Mouse (Mus musculus): ENCODE data around the gene Mrpl52.

Gene Mrpl52

DNA sequence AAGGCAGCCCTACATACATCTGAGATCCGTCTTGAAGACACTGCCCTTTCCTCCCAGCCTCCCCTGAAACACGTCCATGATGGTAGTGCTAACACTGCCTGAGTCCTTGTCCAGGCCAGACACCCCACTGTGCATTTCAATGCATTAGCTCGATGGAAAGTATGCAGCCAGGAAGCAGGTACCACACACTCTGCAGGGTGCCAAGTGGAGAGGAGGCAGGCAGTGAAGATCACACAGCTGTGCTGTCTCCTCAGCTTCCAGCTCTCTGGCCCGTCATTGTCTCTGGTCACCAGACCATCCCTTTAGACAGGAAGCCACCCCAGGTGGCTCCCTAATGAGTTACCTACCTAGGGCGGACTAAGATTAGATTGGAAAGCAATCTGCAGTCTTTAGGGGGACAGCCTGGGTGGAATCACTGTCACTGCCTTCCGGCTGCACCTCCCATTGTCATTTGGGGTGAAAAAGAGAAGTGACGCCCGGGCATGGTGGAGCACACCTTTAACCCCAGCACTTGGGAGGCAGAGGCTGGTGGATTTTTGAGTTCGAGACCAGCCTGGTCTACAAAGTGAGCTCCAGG is 14.6 kb upstream of the Mrpl52 start:
- DNase-seq (ENCODE audit: low read depth, low spot score), result no peak

DNA sequence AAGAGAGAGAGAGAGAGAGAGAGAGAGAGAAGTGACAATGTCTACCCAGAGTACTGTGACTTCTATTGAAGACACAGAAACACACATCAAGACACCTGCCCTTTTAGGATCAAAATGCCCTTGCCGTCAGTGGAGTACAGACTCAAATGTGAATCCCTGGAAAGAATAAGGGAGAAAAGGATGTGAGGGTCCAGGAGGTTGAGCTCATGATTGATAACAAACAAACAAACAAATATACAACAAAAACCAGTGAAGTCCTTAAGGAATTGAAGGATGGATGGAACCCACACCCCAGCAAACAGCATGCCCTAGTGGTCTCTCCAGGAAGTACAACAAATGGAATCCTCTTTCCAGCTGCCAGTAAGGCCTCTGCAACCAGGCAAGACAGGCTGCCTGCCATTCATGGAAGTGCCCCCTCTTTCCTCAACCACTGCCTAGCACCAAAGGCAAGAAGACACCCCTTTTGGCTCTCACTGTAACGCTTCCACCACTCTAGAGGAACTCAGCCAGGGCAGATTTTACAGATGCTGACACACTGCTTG is 14.0 kb upstream of the Mrpl52 start:
- DNase-seq (ENCODE audit: low read depth, low spot score), result no peak

DNA sequence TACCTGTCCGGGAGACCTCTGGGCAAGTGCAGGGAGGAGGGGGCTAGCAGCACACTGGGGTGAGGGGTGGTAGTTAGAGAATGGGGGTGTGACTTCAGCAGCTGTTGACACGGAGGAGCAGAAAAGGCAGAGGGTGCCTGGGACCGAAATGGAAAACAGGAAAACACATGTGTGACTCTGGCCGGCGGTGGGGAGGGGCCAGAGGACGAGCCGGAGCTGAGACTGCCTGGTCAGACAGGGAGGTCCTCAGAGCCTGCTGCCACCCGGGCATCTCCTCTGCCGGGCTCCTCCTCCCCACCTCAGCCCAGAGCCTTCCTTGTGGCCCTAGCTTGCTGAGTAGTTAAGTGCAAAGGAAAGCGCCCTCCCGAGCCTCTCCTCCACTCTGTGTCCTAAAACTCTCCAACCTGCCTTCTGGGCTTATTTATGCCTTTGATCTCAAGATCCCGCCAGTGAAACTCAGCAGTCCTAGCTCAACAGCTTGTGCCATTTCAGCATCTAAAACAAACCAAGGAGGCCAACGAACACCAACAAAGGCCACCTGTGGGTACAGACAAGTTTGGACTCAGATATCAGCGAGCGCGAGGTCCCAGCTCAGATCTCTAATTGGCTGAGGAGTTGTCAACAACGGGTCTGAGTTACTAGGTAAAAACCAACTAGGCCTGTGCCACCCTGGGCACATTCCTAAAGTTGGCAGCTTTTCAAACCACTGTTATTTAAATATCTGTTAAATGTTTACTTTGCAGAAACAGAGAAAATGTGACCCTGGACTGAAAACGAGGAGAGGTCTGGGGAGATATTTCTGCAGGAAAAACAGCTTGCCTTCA is 12.6 kb upstream of the Mrpl52 start:
- DNase-seq (ENCODE audit: low read depth, low spot score), result no peak

DNA sequence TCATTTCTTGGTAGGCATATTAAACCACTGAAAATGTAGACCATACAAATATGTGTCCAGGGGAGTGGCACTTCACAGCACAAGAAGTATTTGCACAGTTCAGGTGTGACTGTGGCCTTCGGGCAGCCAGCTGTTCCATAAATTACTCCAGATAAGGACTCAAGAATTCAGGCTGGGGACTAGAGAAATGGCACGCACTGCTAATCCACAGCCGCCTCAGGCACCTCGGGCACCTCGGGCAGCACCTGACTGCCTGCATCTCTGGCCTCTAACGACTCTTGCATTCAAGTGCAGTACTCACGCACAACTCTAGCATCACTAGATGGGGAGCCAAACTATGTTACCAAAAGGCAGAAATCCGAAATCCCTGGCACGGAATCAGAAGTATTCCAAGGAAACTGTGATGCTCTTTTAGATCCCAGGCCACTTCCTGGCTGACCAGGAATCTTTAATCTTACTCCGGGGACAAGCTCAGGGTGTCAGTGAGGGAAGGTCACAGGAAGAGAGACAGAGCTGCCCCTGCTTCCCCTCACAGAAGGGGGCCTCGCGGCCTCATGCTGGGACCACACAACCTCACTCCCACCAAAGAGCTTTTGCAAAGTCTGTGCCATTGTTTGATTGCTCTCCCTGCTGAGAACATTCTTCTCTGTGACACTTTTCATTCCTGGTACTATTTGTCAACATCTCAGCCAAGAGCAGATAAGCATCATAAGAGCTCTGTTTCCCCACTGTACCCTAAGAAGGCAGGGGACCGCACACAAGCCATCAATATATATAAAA is 11.3 kb upstream of the Mrpl52 start:
- DNase-seq (ENCODE audit: low read depth, low spot score), result no peak

DNA sequence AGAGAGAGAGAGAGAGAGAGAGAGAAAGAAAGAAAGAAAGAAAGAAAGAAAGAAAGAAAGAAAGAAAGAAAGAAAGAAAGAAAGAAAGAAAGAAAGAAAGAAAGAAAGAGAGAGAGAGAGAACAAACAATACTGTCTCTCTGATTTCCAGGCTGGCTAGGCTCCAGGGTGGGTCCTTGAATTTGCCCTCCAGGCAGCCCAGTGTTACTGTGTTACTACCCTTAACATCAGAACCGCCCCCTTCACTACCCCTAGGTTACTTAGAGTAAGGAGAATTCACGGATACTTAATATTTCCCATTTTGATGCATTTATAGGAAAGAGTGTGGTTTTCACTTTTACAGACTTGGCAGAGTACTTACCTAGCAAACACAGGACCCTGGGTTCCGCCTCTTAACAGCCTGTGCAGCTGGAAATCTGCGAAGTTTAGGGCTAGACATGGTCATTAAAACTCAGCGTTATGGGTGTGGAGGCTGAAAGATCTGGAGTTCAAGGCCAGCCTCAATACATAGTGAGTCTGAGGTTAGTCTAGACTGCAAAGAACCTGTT is 10.4 kb upstream of the Mrpl52 start:
- DNase-seq (ENCODE audit: low read depth, low spot score), result no peak

DNA sequence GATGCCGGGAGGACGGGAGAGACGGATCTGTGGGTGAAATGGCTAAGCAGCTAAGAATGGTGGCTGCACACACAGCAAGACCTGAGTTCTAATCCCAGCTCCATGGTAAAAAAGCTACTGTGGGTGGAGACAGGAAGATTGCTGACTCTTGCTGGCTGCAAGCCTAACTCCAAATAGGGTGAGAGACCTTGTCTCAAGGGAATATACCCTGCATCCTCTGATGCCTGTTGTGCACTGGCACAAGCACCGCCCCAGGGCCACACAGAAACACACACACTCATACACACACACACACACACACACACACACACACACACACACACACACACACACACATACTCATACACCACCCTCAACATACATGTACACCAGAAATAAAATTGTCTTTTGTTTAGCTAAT is 9.9 kb upstream of the Mrpl52 start:
- DNase-seq (ENCODE audit: low read depth, low spot score), result no peak

DNA sequence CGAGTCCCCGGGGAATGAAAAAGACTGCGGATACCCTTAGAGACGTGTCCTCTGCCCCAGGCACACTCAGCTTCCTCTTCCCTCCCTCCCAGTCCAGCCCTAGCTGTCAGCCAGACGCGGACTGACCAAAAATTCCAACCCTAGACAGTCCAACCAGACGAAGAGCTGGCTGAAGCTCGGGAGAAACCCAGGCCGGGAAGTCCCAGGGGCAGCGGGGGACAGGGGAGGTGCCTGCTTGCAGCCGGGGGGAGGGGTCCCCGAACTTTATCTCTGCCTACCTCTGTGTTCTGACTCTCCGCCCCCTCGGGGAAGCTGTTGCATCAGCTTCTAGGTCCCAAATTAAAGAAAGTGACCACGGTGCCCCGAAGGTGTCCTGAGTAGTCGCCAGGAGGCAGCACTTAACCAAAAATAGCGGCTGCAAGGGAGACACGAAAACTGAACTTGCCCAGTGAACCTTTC is 9.1 kb upstream of the Mrpl52 start, which contains the start of gene Slc7a7:
Gene Slc7a7 (minus strand): TSS at position 158 of the 459 bp plus-strand sequence.
- DNase-seq (ENCODE audit: low read depth, low spot score), result no peak

DNA sequence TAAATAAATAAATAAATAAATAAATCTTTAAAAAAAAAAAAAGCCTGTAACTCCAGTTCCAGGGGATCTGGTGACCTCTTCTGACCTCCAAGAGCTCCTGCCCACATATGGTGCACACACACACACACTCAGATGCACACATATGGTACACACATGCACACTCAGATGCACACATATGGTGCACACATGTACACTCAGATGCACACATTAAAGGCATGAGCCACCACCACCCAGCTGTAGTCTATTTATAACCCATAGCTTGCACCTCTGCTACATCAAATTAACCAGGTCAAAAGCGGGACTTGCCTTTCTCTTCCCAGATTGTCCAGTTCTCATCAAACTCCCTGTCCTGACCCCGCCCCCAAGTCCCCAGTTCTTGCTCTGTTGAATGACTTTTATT is 5.7 kb upstream of the Mrpl52 start:
- DNase-seq (ENCODE audit: low read depth, low spot score), result no peak

DNA sequence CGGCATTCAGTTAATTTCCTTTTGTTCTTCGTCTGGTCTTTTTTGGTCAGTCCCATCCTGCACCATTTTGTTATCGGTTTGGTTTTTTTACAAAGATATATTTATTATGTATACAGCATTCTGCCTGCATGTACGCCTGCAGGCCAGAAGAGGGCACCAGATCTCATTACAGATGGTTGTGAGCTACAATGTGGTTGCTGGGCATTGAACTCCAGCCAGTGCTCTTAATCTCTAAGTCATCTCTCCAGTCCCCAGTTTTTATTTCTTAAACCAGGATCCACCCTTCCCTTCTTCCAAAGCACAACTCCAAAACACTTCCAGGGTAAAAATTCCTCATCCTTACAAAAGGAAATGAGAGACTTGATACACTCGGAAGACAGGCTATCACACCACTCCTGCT is 3.3 kb upstream of the Mrpl52 start:
- DNase-seq (ENCODE audit: low read depth, low spot score), result no peak

DNA sequence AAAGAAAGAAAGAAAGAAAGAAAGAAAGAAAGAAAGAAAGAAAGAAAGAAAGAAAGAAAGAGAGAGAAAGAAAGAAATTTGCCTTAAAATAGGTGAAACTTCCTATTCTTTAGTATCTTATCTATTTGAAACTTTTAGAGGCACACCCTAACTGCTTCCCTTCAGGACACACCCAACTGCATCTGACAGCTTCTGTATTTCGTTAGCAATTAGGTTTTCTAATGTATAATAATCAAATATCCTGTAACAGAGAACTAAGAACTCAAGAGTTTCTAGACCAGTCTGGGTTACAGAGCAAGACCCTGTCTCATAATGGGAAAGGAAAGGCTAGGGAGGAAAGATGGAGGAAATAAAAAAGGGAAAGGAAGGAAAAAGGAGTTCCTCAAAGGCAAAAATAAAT is 2.1 kb upstream of the Mrpl52 start:
- DNase-seq (ENCODE audit: low read depth, low spot score), result no peak

DNA sequence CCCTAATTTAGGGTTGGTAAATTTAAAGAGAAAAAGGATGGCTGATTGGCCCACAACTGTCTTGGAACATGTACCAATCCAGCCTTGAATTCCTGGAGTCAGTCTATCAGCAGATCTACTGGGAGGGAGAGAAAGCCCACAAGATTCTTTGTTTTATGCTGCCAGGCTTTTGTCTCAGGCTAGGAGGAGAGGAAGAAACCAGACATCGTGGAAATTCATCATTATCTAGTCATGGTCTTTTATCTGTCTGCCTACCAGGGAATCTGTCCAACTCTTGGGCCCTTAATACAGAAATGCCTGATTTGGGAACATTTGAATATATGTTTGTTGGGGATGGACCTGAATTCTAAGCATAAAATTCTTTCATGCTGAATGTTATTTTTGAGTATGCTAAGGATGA is 1.2 kb upstream of the Mrpl52 start:
- no peak for DNase-seq (ENCODE audit: low read depth, low spot score)

DNA sequence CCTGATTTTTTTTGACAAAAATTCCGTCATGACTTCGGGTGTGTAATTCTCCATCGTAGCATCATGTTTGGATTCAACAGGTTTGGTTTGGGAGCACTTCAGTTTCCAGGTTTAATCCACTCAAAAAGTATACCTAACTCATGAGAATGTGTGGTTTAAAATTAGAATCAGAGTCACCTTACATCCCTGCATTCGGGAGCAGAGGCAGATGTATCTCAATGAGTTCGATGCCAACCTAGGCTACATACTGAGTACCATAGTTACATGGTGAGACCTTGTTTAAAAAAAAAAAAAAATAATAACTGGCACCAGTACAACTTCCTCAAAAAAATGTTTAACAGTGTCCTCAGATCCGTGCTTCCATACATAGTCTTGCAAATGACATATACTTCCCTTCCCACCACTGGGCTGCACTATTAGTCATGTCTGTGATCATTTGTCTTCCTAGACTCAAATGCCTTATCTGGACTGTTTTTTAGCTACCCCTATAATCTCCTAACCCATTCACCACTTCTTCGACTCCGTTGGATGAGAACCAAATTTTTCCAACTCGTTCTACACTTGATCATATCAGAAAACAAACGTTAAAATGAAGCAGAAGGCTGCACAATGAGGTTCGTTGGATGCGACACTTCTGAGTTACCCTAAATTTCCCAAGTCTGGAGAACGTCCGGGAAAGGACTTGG is 563 bp upstream of the Mrpl52 start:
- no peak for DNase-seq (ENCODE audit: low read depth, low spot score)

DNA sequence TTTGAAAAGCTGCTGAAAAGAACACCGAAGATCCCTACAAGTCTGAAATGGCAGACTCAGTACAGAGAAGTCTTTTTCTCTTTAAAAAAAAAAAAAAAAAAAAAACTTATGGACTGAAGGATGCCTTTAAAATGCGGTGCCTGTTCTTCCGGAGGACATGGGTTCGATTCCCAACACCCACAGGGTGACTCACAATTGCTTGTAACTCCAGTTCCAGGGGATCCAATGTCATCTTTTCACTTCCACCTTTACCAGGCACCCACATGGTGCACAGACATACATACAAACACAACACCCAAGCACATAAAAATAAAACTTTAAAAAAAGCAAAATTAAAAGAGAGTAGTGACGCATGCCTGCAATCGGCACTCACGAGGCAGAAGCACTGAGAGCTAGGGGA is 987 bp downstream of the Mrpl52 start:
- no peak for DNase-seq (ENCODE audit: low read depth, low spot score)

DNA sequence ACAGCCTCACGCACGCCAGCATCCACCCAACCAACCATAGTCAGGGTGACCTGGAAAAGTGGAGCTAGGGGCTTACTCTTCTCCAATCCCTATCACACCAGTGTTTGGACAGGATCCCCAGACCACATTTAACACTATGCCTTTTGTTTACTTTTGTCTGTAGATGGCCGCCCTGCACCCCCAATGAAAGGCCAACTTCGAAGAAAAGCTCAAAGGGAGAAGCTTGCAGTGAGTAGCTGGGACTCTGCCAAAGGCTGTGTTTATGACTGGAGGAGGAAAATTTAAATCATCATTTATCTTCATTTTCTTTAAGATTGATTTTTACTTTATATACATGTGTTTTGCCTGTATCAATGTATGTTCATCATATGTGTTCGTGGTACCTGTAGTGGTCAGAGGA is 1.7 kb downstream of the Mrpl52 start:
- DNase-seq (ENCODE audit: low read depth, low spot score), result no peak

DNA sequence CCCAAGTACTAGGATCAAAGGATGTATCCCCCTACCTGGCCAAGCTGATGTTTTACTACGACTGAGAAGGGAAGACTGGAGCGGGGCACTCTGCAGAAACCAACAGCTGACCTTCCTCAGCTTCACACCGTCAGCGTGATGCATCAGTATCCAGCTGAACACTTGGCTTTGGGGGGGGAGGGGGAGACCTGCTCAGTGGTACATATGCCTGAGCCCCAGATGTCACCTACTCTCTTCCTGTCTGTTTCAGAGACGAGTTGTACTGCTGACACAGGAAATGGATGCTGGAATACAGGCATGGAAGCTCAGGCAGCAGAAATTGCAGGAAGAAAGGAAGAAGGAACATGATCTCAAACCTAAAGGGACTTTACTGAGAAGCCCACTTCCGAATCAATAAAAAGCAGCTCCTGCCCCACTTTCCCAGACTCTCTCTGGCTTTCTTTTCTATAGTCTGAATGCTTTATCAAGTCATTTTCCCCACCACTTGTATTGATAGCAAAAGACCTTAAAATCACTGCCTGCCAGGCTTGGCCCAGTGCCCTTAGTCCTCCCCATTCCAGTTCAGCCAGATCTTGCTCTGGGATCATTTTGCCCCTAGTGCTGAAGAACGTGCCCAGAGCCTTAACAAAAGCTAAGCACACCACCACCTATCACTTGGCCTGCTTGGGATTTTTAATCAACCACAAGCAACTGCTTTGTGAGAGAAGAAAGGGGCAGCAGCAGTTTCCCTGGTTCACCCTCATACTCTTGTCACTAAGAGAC is 2.8 kb downstream of the Mrpl52 start:
- no peak for DNase-seq (ENCODE audit: low read depth, low spot score)

DNA sequence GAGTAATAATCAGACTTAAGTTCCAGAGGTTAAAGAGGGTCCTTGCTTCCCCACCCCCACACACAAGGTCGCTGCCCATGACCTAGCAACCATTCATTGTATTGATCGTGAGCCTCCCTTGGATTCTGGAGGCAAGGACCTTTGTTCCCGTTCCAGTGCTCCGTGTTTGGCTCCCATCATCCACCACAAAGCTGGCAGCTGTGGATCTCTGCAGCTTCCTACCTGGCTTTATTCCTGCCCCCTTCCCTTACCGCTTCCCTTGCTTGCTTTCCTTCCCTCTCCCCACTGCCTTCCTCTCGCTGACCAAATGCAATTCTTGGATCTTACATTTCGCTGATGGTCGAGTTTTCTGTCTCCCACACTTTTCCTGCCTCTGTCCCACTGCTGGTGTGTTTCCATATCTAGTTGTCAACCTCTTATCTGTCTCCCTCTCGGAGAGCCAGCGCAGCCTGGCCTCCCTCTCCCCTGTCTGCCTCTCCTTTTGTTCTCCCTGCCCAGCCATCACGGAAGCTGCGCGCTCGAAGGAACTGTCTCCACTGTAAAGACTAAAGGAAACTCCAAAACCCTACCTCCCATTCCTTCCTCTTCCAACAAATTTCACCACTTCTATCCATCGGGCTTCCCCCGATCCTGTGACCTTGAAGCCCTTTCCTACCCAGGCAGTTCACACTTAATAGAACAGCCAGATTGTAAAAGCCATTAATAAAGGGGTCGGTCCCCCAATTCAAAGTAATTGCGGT is 3.9 kb downstream of the Mrpl52 start:
- DNase-seq (ENCODE audit: low read depth, low spot score), result no peak

DNA sequence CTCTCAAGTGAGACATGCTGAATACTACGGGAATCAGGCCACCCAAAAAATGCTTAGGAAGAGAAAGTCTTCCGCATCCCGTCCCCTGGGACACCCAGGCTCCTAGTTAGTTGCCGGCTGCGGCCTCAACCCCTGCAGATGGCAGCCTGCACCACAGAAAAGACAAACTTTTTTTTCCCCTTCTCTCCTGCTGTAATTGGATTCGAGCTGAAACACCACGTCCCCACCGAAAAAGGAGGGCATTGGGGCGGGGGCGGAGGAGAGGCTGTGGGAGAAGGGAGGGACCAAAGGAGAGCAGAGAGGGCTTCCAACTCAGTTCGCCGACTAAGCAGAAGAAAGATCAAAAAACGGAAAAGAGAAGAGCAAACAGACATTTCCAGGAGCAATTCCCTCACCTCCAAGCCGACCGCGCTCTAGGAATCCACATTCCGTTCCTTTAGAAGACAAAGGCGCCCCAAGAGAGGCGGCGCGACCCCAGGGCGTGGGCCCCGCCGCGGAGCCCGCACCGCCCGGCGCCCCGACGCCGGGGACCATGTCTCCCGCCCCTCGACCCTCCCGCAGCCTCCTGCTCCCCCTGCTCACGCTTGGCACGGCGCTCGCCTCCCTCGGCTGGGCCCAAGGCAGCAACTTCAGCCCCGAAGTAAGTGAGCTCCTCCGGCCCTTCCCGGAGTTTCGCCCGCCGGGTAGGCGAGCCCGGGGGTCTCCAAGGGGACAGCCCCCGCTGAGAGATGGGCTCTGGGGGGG is 4.8 kb downstream of the Mrpl52 start, which contains the start of gene Mmp14:
Gene Mmp14 (plus strand): TSS at position 279 of the 744 bp plus-strand sequence.
- no peak for DNase-seq (ENCODE audit: low read depth, low spot score)

DNA sequence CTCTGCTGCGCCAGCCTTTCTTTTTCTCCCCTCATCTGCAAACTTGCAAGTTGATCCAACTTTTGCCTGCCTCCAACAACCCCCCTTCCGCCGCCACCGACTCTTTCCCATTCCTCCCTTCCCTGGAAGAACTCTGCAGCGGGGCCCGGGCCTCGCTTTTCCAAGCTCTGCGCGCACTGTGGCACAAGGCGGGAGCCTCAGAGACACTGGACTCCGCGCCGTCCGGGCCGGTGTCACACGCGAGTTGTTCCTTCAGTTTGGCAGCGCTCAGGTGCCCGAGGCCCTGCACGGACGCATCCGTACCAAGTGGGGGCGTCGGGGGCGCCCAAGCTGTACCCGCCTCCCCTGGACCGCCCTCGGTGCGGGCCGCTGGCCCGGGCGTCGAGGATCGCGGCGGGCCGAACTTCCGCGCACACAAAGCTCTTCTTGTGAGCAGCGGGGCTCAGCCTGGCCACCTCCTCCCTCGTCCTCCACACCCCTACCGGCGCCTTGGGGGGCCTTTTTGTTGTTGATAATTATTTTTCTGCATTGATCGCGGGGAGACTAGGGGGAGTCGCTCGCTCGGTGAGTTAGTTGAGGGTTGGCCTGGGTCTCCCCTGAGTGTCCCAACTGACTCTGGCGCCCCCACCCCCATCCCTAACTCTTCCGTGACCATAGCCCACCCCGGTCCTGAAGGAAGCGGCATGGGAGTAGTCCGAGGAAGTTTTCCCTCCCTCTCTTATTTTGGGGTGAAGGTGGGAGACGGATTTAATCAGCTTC is 5.5 kb downstream of the Mrpl52 start:
- no peak for DNase-seq (ENCODE audit: low read depth, low spot score)
